Mouse (Mus musculus) urinary bladder, postnatal 36 days (tissue): Measurements from ENCODE around the gene Ruvbl2.

ENCODE experiments used
- DNase-seq, 2 experiments: peaks; one replicate each; pipeline ENCODE4 v3.0.0; 2022; ENCODE audit warnings: low spot score in 2 of 2, mixed read lengths in 1 of 2

Ruvbl2 gene

GRCm38 (mm10) chr7:45433835-45434202 lies 4.1 kb downstream of the Ruvbl2 start:
- no peak for DNase-seq

GRCm38 (mm10) chr7:45426556-45426955 lies 11.3 kb downstream of the Ruvbl2 start:
- DNase-seq: no peak

- DNase-seq: no peak
Measured at GRCm38 (mm10) chr7:45421194-45421593, 16.7 kb downstream of the Ruvbl2 start.

GRCm38 (mm10) chr7:45420615-45420919 lies 17.3 kb downstream of the Ruvbl2 start, which contains the start of gene Lhb:
Gene Lhb (plus strand): TSS chr7:45420820.
- no peak for DNase-seq

GRCm38 (mm10) chr7:45419859-45420614 lies 17.9 kb downstream of the Ruvbl2 start:
- no peak for DNase-seq

- DNase-seq: no peak
Measured at GRCm38 (mm10) chr7:45417962-45418492, 19.9 kb downstream of the Ruvbl2 start.

GRCm38 (mm10) chr7:45415636-45416035 lies 22.3 kb downstream of the Ruvbl2 start:
- no peak for DNase-seq

GRCm38 (mm10) chr7:45414740-45415224 lies 23.1 kb downstream of the Ruvbl2 start:
- no peak for DNase-seq

GRCm38 (mm10) chr7:45413864-45414739 lies 23.8 kb downstream of the Ruvbl2 start:
- DNase-seq: peak; percentile 46 to 52

- peak; percentile 38 to 45 for DNase-seq
Measured at GRCm38 (mm10) chr7:45413113-45413863, 24.6 kb downstream of the Ruvbl2 start, which contains the start of gene Ntf5. Gene Ntf5 (plus strand): TSS chr7:45413695.

GRCm38 (mm10) chr7:45412421-45412820 lies 25.5 kb downstream of the Ruvbl2 start:
- no peak for DNase-seq

GRCm38 (mm10) chr7:45409497-45410163 lies 28.3 kb downstream of the Ruvbl2 start:
- DNase-seq: no peak

- DNase-seq: no peak
Measured at GRCm38 (mm10) chr7:45408949-45409348, 28.9 kb downstream of the Ruvbl2 start.

GRCm38 (mm10) chr7:45408351-45408750 lies 29.5 kb downstream of the Ruvbl2 start:
- no peak for DNase-seq

- DNase-seq: no peak
Measured at GRCm38 (mm10) chr7:45407836-45408235, 30.1 kb downstream of the Ruvbl2 start.

GRCm38 (mm10) chr7:45406157-45407156 lies 31.4 kb downstream of the Ruvbl2 start:
- DNase-seq: peak in 1 of 2 experiments; percentile 38

- DNase-seq: peak; percentile 65 to 77
Measured at GRCm38 (mm10) chr7:45405091-45406075, 32.5 kb downstream of the Ruvbl2 start, which contains the start of gene Kcna7. Gene Kcna7 (plus strand): TSS chr7:45405653.

GRCm38 (mm10) chr7:45403532-45404261 lies 34.2 kb downstream of the Ruvbl2 start:
- peak in 1 of 2 experiments; percentile 61 for DNase-seq
